Mouse (Mus musculus) bone marrow macrophage, adult 2 months (primary cell): Measurements from ENCODE around the gene Dennd5a.

Experiments used
- CTCF ChIP-seq: IDR thresholded peaks from 2 replicates; pipeline ENCODE4 v1.5.1; 2012; ENCODE audit warnings: low read depth, mild to moderate bottlenecking, low read length, moderate library complexity
- POLR2A ChIP-seq: IDR thresholded peaks from 2 replicates; pipeline ENCODE4 v1.6.1; 2012; ENCODE audit warnings: mild to moderate bottlenecking, low read depth, low read length, borderline replicate concordance

- TF ChIP-seq POLR2A, result no peak
- no peak for TF ChIP-seq CTCF
Observed at GRCm38 (mm10) chr7:110002092-110002491, 41.8 kb upstream of the Dennd5a start.
